Mouse (Mus musculus) megakaryocyte, embryonic 14.5 days (primary cell): ENCODE measurements around the gene Fev.

Source experiments
- FLI1 ChIP-seq: IDR thresholded peaks from 2 replicates; pipeline ENCODE4 v1.6.1; 2012; ENCODE audit warnings: low read length, inconsistent platforms, mixed read lengths
- GATA1 ChIP-seq: IDR thresholded peaks from 3 replicates; pipeline ENCODE4 v1.6.1; 2012; ENCODE audit warnings: mixed read lengths, low read length, inconsistent platforms, borderline replicate concordance

- TF ChIP-seq GATA1 (no peak), FLI1 (no peak)
These were observed 6.3 kb upstream of the Fev start for GRCm38 (mm10) chr1:74891513-74891912.
